Mouse (Mus musculus): Measurements from ENCODE around the gene Fpr-rs3. TPM values are rescaled to one million over a fixed set of nuclear protein-coding genes. Genes with fewer than 3 reads are reported as not detected.

The Fpr-rs3 gene
- not detected for polyA plus RNA-seq (2014; fragmentation: Illumina TruSeq; extraction: RNeasy Lipid Tissue Mini Kit (QIAGEN cat#74804); ENCODE audit: low replicate concordance)

DNA sequence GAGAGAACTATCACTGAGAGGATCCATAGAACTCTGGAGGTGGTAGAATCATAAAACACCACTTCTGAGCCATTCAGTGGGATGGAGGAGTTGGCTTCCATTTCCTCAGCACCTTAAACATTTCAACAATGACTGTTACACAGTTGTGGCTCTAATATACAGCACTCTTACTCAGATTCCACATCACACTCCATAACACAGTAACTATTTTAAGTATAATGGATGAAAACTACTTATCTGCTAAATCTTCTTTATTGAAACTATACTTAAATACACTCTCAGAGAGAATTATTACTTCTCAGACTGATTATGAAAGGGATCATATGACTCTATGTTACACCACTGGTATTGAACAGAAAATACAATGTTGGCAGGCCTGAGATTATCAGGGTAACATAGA lies at the start of gene Fpr-rs3:
Fpr-rs3 (minus strand) TSS at position 101 of the 400 bp plus-strand sequence.

DNA sequence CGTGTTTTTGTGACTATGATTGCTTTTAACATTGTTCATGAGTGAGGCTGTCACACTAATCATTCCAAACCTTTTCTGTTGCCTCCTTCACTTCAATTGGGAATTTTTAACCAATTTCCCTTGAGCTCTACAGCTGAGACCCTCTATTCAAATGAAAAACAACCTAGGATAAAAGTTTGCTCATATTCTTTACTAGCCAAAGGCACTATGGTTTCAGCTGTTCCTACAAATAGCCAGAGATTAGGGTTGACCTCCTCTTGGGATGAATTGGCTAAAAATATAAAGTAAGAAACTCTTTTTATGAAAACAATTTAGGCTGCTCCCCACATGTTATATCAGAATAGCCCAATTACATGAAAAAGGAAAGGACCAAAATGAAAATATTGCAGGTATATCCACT lies 28.4 kb downstream of the Fpr-rs3 start, which contains the start of gene Vmn2r110:
Vmn2r110 (minus strand) TSS at position 101 of the 400 bp plus-strand sequence.

Other genes starting within 250 kb of the Fpr-rs3 start
- not detected for gene Vmn1r224, start 210.7 kb downstream of the Fpr-rs3 start, polyA plus RNA-seq (2014; fragmentation: Illumina TruSeq; extraction: RNeasy Lipid Tissue Mini Kit (QIAGEN cat#74804); ENCODE audit: low replicate concordance)
- gene Vmn2r108, start 143.5 kb downstream of the Fpr-rs3 start, polyA plus RNA-seq (2014; fragmentation: Illumina TruSeq; extraction: RNeasy Lipid Tissue Mini Kit (QIAGEN cat#74804); ENCODE audit: low replicate concordance) = not detected
- gene Vmn1r225, start 126.7 kb downstream of the Fpr-rs3 start, polyA plus RNA-seq (2014; fragmentation: Illumina TruSeq; extraction: RNeasy Lipid Tissue Mini Kit (QIAGEN cat#74804); ENCODE audit: low replicate concordance) = not detected
- gene Vmn2r109, start 60.1 kb downstream of the Fpr-rs3 start, polyA plus RNA-seq (2014; fragmentation: Illumina TruSeq; extraction: RNeasy Lipid Tissue Mini Kit (QIAGEN cat#74804); ENCODE audit: low replicate concordance) = not detected
- gene Vmn2r110, start 28.5 kb downstream of the Fpr-rs3 start, polyA plus RNA-seq (2014; fragmentation: Illumina TruSeq; extraction: RNeasy Lipid Tissue Mini Kit (QIAGEN cat#74804); ENCODE audit: low replicate concordance) = not detected
- gene Vmn1r226, start 58.0 kb upstream of the Fpr-rs3 start, polyA plus RNA-seq (2014; fragmentation: Illumina TruSeq; extraction: RNeasy Lipid Tissue Mini Kit (QIAGEN cat#74804); ENCODE audit: low replicate concordance) = not detected
- not detected for gene Vmn1r227, start 105.0 kb upstream of the Fpr-rs3 start, polyA plus RNA-seq (2014; fragmentation: Illumina TruSeq; extraction: RNeasy Lipid Tissue Mini Kit (QIAGEN cat#74804); ENCODE audit: low replicate concordance)
- gene Vmn1r228, start 161.3 kb upstream of the Fpr-rs3 start, polyA plus RNA-seq (2014; fragmentation: Illumina TruSeq; extraction: RNeasy Lipid Tissue Mini Kit (QIAGEN cat#74804); ENCODE audit: low replicate concordance) = not detected
- not detected for gene Vmn1r229, start 186.7 kb upstream of the Fpr-rs3 start, polyA plus RNA-seq (2014; fragmentation: Illumina TruSeq; extraction: RNeasy Lipid Tissue Mini Kit (QIAGEN cat#74804); ENCODE audit: low replicate concordance)
- not detected for gene Vmn1r230, start 215.6 kb upstream of the Fpr-rs3 start, polyA plus RNA-seq (2014; fragmentation: Illumina TruSeq; extraction: RNeasy Lipid Tissue Mini Kit (QIAGEN cat#74804); ENCODE audit: low replicate concordance)